Mouse (Mus musculus) left cerebral cortex, adult 9 months (tissue): ENCODE measurements at regions not wholly inside any gene's neighbourhood (a gene's known extent, or its start where the extent isn't known, plus 50 kb on each side); places are given as distances from the start of the nearest gene placed in this dataset.

Experiments used
- DNase-seq, 2 experiments: peaks; one replicate each; pipeline ENCODE4 v3.0.0; 2022; ENCODE audit warnings: low spot score in 2 of 2

DNA sequence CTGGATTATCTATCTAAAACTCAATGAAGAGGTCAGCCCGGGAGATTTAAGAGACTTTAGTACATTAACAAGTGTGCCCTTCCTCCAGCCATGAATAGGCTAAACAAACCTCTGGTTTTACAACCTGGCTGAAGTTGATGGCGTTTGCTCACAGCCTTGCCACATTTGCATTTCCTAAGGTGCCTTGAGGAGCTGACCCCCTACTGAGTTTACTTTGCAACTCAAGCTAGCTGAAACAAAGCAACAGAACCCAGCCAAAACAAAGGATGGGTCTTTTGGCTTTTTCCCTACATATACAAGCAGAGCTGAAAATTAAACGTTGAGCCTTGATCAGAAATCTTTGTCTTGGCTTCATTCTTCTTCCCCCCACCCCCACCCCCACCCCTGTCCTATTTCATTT, 51.7 kb upstream of the Hpf1 start:
- no peak for DNase-seq
